Mouse (Mus musculus): ENCODE results near the gene Slc12a3. TPM values are rescaled to one million over a fixed set of nuclear protein-coding genes. Genes with fewer than 3 reads are reported as not detected.

Slc12a3 gene
- total and polyA plus RNA-seq, 2 experiments, result 0.04 to 0.18 TPM

- Histone ChIP-seq H3K4me1 (ENCODE audit: control insufficient read depth, insufficient read depth, low read length) (no peaks in the 10 kb centered on the region), H3K79me2 (ENCODE audit: control insufficient read depth, insufficient read depth, low read length) (no peaks in the 10 kb centered on the region), H3K27ac (replicated peaks; ENCODE audit: insufficient read depth, low read depth, low read length) (no peak overlapping the region), H3K36me3 (ENCODE audit: control insufficient read depth, insufficient read depth, low read length) (no peaks in the 10 kb centered on the region), H3K27me3 (ENCODE audit: control insufficient read depth, insufficient read depth, low read length) (no peaks in the 10 kb centered on the region), H3K9ac (ENCODE audit: low read depth, low read length) (no peak overlapping the region), H3K4me3 (ENCODE audit: insufficient read depth, low read depth, low read length) (no peak overlapping the region)
- TF ChIP-seq CTCF (IDR thresholded peaks at IDR 0.05; ENCODE audit: low read depth, low read length) (no peak), POLR2A (IDR thresholded peaks at IDR 0.05; ENCODE audit: extremely low read depth, insufficient read depth, low read length) (no peak)
- WGBS, result 93% methylated on average over 7 of the region's 7 CpGs
- DNase-seq (ENCODE audit: extremely low read depth, low read depth, low spot score), result no peak
Observed at GRCm38 (mm10) chr8:94409523-94409922, 80.5 kb downstream of the Slc12a3 start.

GRCm38 (mm10) chr8:94412518-94412917 lies 83.5 kb downstream of the Slc12a3 start:
- no peak for DNase-seq (ENCODE audit: extremely low read depth, low read depth, low spot score)
- Histone ChIP-seq H3K36me3 (ENCODE audit: control insufficient read depth, insufficient read depth, low read length) (no peaks in the 10 kb centered on the region), H3K27me3 (ENCODE audit: control insufficient read depth, insufficient read depth, low read length) (no peaks in the 10 kb centered on the region), H3K9ac (ENCODE audit: low read depth, low read length) (no peak overlapping the region), H3K27ac (replicated peaks; ENCODE audit: insufficient read depth, low read depth, low read length) (no peak overlapping the region), H3K4me3 (ENCODE audit: insufficient read depth, low read depth, low read length) (no peak overlapping the region), H3K79me2 (ENCODE audit: control insufficient read depth, insufficient read depth, low read length) (no peaks in the 10 kb centered on the region), H3K4me1 (ENCODE audit: control insufficient read depth, insufficient read depth, low read length) (no peaks in the 10 kb centered on the region)
- TF ChIP-seq POLR2A (IDR thresholded peaks at IDR 0.05; ENCODE audit: extremely low read depth, insufficient read depth, low read length) (no peak), CTCF (IDR thresholded peaks at IDR 0.05; ENCODE audit: low read depth, low read length) (no peak)
- WGBS, result 82% methylated on average over 6 of the region's 6 CpGs

- no peaks in the 10 kb centered on the region for H3K36me3 ChIP-seq (ENCODE audit: control insufficient read depth, insufficient read depth, low read length)
- no peaks in the 10 kb centered on the region for H3K79me2 ChIP-seq (ENCODE audit: control insufficient read depth, insufficient read depth, low read length)
- no peaks in the 10 kb centered on the region for H3K27me3 ChIP-seq (ENCODE audit: control insufficient read depth, insufficient read depth, low read length)
- H3K27ac ChIP-seq (replicated peaks; ENCODE audit: insufficient read depth, low read depth, low read length), result no peak overlapping the region
- 88% methylated on average over 6 of the region's 6 CpGs for WGBS
- DNase-seq (ENCODE audit: extremely low read depth, low read depth, low spot score), result no peak
- H3K9ac ChIP-seq (ENCODE audit: low read depth, low read length), result no peak overlapping the region
- no peak overlapping the region for H3K4me3 ChIP-seq (ENCODE audit: insufficient read depth, low read depth, low read length)
- TF ChIP-seq CTCF (IDR thresholded peaks at IDR 0.05; ENCODE audit: low read depth, low read length) (no peak), POLR2A (IDR thresholded peaks at IDR 0.05; ENCODE audit: extremely low read depth, insufficient read depth, low read length) (no peak)
- H3K4me1 ChIP-seq (ENCODE audit: control insufficient read depth, insufficient read depth, low read length), result no peaks in the 10 kb centered on the region
Observed at GRCm38 (mm10) chr8:94413509-94413908, 84.5 kb downstream of the Slc12a3 start.

- Histone ChIP-seq H3K9ac (ENCODE audit: low read depth, low read length) (no peak overlapping the region), H3K4me3 (ENCODE audit: insufficient read depth, low read depth, low read length) (no peak overlapping the region), H3K79me2 (ENCODE audit: control insufficient read depth, insufficient read depth, low read length) (no peaks in the 10 kb centered on the region), H3K36me3 (ENCODE audit: control insufficient read depth, insufficient read depth, low read length) (no peaks in the 10 kb centered on the region), H3K27ac (replicated peaks; ENCODE audit: insufficient read depth, low read depth, low read length) (no peak overlapping the region), H3K27me3 (ENCODE audit: control insufficient read depth, insufficient read depth, low read length) (no peaks in the 10 kb centered on the region), H3K4me1 (ENCODE audit: control insufficient read depth, insufficient read depth, low read length) (no peaks in the 10 kb centered on the region)
- DNase-seq (ENCODE audit: extremely low read depth, low read depth, low spot score), result no peak
- WGBS, result 79% methylated on average over 2 of the region's 2 CpGs
- TF ChIP-seq CTCF (IDR thresholded peaks at IDR 0.05; ENCODE audit: low read depth, low read length), result no peak
- no peak for TF ChIP-seq POLR2A (IDR thresholded peaks at IDR 0.05; ENCODE audit: extremely low read depth, insufficient read depth, low read length)
Observed at GRCm38 (mm10) chr8:94415218-94415617, 86.2 kb downstream of the Slc12a3 start.

Other genes starting within 250 kb of the Slc12a3 start
- gene Bbs2, start 230.3 kb upstream of the Slc12a3 start, total RNA-seq (2014; rRNA removed), result 2.5 and 2.9 TPM in 2 replicates
- 2.2 and 3.0 TPM in 2 replicates for gene Bbs2, start 230.3 kb upstream of the Slc12a3 start, polyA plus RNA-seq (2012; rRNA removed)
- gene Mt4, start 192.0 kb upstream of the Slc12a3 start, total RNA-seq (2014; rRNA removed), result not detected in 2 replicates
- gene Mt4, start 192.0 kb upstream of the Slc12a3 start, polyA plus RNA-seq (2012; rRNA removed), result not detected in 2 replicates
- not detected in 2 replicates for gene Mt3, start 176.6 kb upstream of the Slc12a3 start, total RNA-seq (2014; rRNA removed)
- gene Mt3, start 176.6 kb upstream of the Slc12a3 start, polyA plus RNA-seq (2012; rRNA removed), result 0.21 TPM in 1 of 2 replicates, not detected in the other
- gene Mt2, start 156.5 kb upstream of the Slc12a3 start, total RNA-seq (2014; rRNA removed), result 120 and 122 TPM in 2 replicates
- 9.4 and 162 TPM in 2 replicates for gene Mt2, start 156.5 kb upstream of the Slc12a3 start, polyA plus RNA-seq (2012; rRNA removed)
- 270 and 333 TPM in 2 replicates for gene Mt1, start 150.1 kb upstream of the Slc12a3 start, total RNA-seq (2014; rRNA removed)
- gene Mt1, start 150.1 kb upstream of the Slc12a3 start, polyA plus RNA-seq (2012; rRNA removed), result 388 and 1,689 TPM in 2 replicates
- gene Nup93, start 114.6 kb upstream of the Slc12a3 start, total RNA-seq (2014; rRNA removed), result 2.3 and 3.2 TPM in 2 replicates
- 3.4 and 4.6 TPM in 2 replicates for gene Nup93, start 114.6 kb upstream of the Slc12a3 start, polyA plus RNA-seq (2012; rRNA removed)
- 575 and 759 TPM in 2 replicates for gene Herpud1, start 57.2 kb downstream of the Slc12a3 start, total RNA-seq (2014; rRNA removed)
- gene Herpud1, start 57.2 kb downstream of the Slc12a3 start, polyA plus RNA-seq (2012; rRNA removed), result 421 and 468 TPM in 2 replicates
- gene Nlrc5, start 105.2 kb downstream of the Slc12a3 start, total RNA-seq (2014; rRNA removed), result 19.5 and 21.2 TPM in 2 replicates
- gene Nlrc5, start 105.2 kb downstream of the Slc12a3 start, polyA plus RNA-seq (2012; rRNA removed), result 6.6 and 11.6 TPM in 2 replicates
- 5.2 and 8.5 TPM in 2 replicates for gene Cpne2, start 203.8 kb downstream of the Slc12a3 start, total RNA-seq (2014; rRNA removed)
- 9.8 and 20.8 TPM in 2 replicates for gene Cpne2, start 203.8 kb downstream of the Slc12a3 start, polyA plus RNA-seq (2012; rRNA removed)

Measured in liver, adult 2 months (tissue).